Mouse (Mus musculus): ENCODE results near the gene Gtf2e1.

Gene Gtf2e1

GRCm38 (mm10) chr16:37472620-37473312, 66.8 kb downstream of the Gtf2e1 start:
- no peak for DNase-seq

- no peak for DNase-seq
Observed at GRCm38 (mm10) chr16:37469595-37469994, 70.0 kb downstream of the Gtf2e1 start.

DNA sequence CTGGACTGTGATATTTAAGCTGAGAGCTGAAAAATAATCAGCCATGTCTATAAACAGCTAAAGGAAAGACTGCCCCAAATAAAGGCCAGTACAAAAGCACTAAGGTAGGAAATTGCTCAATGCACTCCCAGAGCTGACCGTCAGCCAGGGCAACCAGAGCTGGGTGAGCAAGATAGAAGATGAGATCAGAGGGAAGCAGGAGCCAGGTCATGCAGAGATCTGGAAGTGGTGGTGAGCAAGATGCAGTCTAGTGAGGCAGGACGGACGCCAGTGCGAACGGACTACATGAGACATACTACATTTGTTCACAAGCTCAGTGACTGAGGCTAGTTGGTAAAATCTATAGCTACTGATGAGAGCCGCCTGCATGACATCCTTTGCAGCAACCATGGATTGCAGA, 75.6 kb downstream of the Gtf2e1 start:
- DNase-seq: no peak

DNA sequence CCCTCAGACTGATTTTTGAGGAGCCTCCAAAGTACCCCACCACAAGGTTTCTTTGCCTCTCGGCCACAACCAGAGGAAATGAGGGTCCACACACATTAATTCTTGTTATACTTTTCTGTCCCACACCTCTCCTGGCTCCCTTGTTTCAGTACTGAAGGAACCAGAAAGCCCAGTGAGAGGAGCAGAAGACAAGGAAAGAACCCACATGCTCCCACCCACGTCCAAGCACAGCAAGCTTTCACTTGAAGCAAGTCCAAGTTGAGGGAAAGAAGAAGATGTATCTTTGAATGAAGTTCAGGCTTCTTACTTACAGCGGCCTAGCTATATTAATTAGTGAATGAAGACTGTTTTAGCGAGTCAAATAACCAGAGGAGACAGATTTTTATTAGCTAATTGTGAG, 76.7 kb downstream of the Gtf2e1 start:
- no peak for DNase-seq

GRCm38 (mm10) chr16:37461601-37462000, 78.0 kb downstream of the Gtf2e1 start:
- DNase-seq: no peak

All from B cell, adult 2 months (primary cell).